Mouse (Mus musculus) embryonic facial prominence, embryonic 12.5 days (tissue): ENCODE results near the gene 9330182O14Rik. TPM values are rescaled to one million over a fixed set of nuclear protein-coding genes. Genes with fewer than 3 reads are reported as not detected.

Experiments
- ATAC-seq: fragments of 200-750 bp; cut with Nextera tagmentation; 2 replicates; pipeline ENCODE4 v1.8.0; 2017; ENCODE audit not compliant: insufficient number of reproducible peaks, insufficient read depth, low FRiP score, low TSS enrichment
- H3K27ac ChIP-seq: fragments of 300-500 bp; sonication (generic); 2 replicates; pipeline ENCODE4 v1.5.1; 2016; ENCODE audit warnings: mild to moderate bottlenecking
- H3K27me3 ChIP-seq: fragments of 300-500 bp; sonication (generic); 2 replicates; pipeline ENCODE4 v1.6.1; 2016; ENCODE audit warnings: mild to moderate bottlenecking, moderate library complexity
- H3K36me3 ChIP-seq: fragments of 300-500 bp; sonication (generic); 2 replicates; pipeline ENCODE4 v1.6.1; 2016; ENCODE audit warnings: mild to moderate bottlenecking
- H3K4me1 ChIP-seq: fragments of 300-500 bp; sonication (generic); 2 replicates; pipeline ENCODE4 v1.6.1; 2016
- H3K4me2 ChIP-seq: fragments of 300-500 bp; sonication (generic); replicated peaks from 2 replicates; pipeline ENCODE4 v1.6.1; 2016; ENCODE audit warnings: mild to moderate bottlenecking, moderate library complexity
- H3K4me3 ChIP-seq: fragments of 300-500 bp; sonication (generic); 2 replicates; pipeline ENCODE4 v1.5.1; 2016; ENCODE audit warnings: mild to moderate bottlenecking
- H3K9ac ChIP-seq: fragments of 300-500 bp; sonication (generic); 2 replicates; pipeline ENCODE4 v1.6.1; 2016; ENCODE audit warnings: mild to moderate bottlenecking, moderate library complexity
- H3K9me3 ChIP-seq: fragments of 300-500 bp; sonication (generic); 2 replicates; pipeline ENCODE4 v1.6.1; 2016; ENCODE audit warnings: mild to moderate bottlenecking, moderate library complexity
- WGBS: fragments of 180-500 bp; shearing (Covaris S2); methylation state at CpG from one replicate; pipeline ENCODE4 v1.1.7; 2016; 5-methylcytosine and 5-hydroxymethylcytosine counted together
- microRNA-seq: library from miRNA; unstranded; fragments of <30 nt; microRNA quantifications from one replicate; pipeline ENCODE4, GENCODE M21; 2017
- polyA plus RNA-seq: library from polyadenylated mRNA; unstranded; fragments of >200 nt; fragmentation: Nextera tagmentation; extraction: Ambion mirVana; gene quantifications from 2 replicates; pipeline ENCODE4 v1.2.1, GENCODE M21; 2016

Gene 9330182O14Rik
- polyA plus RNA-seq, 1 experiment from 2014 or later = not detected

DNA sequence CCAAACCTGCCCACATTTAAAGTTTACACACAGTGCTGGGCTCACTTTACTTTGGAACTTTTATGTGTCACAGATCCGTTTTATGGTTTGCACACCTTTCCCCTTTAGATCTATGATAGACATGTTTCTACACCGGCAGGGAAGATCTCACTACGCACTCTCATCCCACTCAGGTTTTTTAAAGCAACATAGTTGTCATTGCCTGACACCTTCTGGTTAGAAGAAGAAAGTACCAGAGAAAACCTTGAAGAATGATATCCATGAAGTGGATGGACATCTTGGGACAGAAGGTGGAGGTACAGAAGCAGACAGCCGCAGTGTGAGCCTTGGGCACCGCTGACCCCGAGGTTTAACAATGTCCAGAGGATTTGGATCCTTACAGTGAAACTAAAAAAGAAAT, 23.5 kb downstream of the 9330182O14Rik start:
- H3K4me1 ChIP-seq = no peaks in the 10 kb centered on the region
- no peaks in the 10 kb centered on the region for H3K9me3 ChIP-seq
- H3K27ac ChIP-seq = no peak overlapping the region
- no peak overlapping the region for H3K4me3 ChIP-seq
- H3K36me3 ChIP-seq = no peaks in the 10 kb centered on the region
- 84% methylated on average over 6 of the region's 6 CpGs for WGBS
- no peaks in the 10 kb centered on the region for H3K27me3 ChIP-seq
- no peak overlapping the region for H3K4me2 ChIP-seq
- no peak for ATAC-seq
- H3K9ac ChIP-seq = no peak overlapping the region

DNA sequence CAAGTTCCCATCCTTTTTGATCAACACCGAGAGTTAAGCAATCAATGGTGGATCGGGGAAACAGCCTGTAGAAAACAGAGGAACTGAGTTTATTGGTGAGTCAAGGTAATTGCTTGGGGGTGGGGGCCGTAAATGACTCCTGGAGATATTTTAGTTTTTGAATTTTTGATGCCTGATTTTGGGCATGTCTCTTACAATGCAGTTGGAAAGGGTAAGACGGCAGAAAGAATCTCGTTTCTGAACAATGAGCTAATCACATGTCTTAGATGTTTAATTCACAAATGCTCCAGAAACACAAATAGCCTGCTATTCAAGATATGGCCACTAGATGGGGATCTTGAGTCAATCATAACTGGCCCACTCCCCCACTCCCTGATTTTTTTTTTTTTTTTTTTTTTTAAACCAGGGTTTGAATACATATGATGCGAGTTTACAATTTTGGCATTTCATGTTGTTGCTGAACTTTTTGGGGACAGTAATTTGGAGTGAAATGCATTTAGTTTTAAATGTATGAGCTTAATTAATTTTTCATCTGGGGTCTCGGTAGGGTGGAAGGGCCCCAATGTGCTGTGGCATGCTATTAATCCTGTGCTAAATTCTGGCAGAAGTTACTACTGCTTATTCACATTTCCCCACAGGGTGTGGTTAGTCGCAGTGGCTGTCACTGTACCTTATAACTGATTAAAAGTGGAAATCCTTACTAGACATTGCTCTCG, 32.6 kb downstream of the 9330182O14Rik start:
- H3K4me1 ChIP-seq = peaks cover 12% of the 10 kb centered on the region; the same call in 1 of the 2 replicates
- H3K36me3 ChIP-seq = no peaks in the 10 kb centered on the region
- no peak overlapping the region for H3K4me3 ChIP-seq
- 33% methylated on average over 9 of the region's 9 CpGs for WGBS
- no peak overlapping the region; the same call in 1 of the 2 replicates for H3K4me2 ChIP-seq
- no peaks in the 10 kb centered on the region for H3K27me3 ChIP-seq
- ATAC-seq = no peak
- no peak overlapping the region for H3K27ac ChIP-seq
- H3K9ac ChIP-seq = no peak overlapping the region
- H3K9me3 ChIP-seq = no peaks in the 10 kb centered on the region

DNA sequence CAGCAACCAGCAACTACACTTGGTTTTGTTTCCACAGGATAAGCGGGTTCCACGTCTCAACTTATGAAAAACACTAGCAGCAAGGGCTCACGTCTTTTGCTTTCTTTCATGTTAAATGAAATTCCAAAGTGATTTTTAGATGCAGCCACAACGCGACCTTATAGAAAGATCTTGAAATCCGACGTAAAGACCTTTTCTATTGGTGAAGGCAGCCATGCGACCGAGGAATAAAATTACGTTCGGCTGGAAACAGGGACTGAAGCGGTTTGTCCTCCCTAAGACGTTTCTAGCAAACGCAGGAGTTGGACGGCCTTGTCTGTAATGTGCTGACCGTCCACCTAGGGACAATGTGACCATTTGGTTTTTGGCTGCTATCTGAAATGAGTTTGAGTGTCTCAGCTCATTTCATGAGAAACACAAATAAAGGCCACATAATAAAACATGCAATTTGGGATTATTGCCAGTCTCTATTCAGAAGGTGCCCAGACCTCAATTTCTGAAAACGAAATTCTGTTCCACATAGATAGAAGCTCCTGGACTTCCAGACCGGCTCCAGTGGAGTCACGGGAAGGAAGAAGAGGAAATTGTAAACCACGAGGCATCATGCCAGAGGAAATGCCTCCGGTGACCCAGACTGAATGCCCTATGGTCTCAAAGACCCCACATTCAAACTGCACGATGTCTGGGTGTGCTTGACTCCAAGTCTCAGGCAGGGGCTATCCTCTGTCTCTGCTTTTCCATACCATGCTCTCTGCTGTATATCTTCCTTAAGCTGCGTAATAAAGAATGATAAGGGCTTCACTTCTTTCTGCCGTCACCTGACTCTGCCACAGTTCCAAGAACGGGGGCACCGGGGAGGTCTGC, 33.3 kb downstream of the 9330182O14Rik start:
- H3K4me2 ChIP-seq = peak overlapping the region; percentile 16; the same call in 1 of the 2 replicates
- H3K9me3 ChIP-seq = no peaks in the 10 kb centered on the region
- H3K36me3 ChIP-seq = no peaks in the 10 kb centered on the region
- H3K4me1 ChIP-seq = peaks cover 12% of the 10 kb centered on the region; the same call in 1 of the 2 replicates
- no peak for ATAC-seq
- no peak overlapping the region for H3K9ac ChIP-seq
- no peak overlapping the region for H3K4me3 ChIP-seq
- no peaks in the 10 kb centered on the region; the same call in 1 of the 2 replicates for H3K27me3 ChIP-seq
- WGBS = 52% methylated on average over 26 of the region's 26 CpGs
- H3K27ac ChIP-seq = no peak overlapping the region

DNA sequence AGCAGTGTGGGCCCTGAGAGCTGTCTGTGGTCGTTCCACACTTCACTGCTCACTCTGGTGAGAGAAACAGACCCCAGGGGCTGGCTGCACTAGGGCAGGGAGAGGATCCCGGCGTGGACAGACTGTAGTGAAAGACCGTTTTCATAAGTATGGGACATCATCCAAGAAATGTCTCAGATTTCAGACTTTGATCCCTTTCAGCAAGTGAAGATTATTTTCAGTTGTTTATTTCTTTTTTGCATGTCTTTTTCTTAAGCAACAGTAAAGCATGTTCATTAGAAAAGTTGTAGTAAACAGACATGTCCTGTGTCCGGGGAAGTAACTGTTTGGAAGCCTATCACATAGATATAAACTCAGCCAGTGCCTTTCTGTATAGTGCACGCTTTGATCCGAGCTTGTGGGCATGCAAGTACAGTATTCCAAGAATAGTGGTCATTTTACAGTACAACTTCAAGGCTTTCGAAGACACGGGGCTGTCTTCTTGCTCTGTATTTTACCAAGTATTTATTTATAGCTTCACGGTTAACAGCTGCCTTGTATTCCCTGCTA, 34.0 kb downstream of the 9330182O14Rik start:
- no peak for ATAC-seq
- no peaks in the 10 kb centered on the region for H3K9me3 ChIP-seq
- peaks cover 12% of the 10 kb centered on the region; the same call in 1 of the 2 replicates for H3K4me1 ChIP-seq
- no peaks in the 10 kb centered on the region for H3K36me3 ChIP-seq
- no peaks in the 10 kb centered on the region; the same call in 1 of the 2 replicates for H3K27me3 ChIP-seq
- peak overlapping the region; percentile 16; the same call in 1 of the 2 replicates for H3K4me2 ChIP-seq
- H3K9ac ChIP-seq = no peak overlapping the region
- H3K27ac ChIP-seq = no peak overlapping the region
- 46% methylated on average over 10 of the region's 10 CpGs for WGBS
- no peak overlapping the region for H3K4me3 ChIP-seq

DNA sequence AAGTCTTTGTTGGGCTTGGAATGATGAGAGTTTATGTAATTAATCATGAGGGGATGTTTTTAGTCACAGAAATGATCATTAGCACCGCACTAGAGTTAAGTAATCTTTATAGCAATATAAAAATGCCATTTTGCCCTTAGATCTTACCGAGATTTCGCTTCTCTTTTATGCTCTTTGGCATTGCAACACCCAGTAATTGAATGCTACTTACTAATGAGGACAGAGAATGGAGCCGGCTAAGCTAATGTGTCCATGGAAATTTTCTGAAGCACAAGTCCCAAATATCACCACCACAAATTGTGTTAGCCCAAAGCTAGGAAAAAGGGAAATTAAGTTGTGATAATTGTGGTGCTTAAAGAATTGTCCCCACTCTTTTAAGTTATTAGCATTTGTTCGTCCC, 34.9 kb downstream of the 9330182O14Rik start:
- 78% methylated on average over 5 of the region's 5 CpGs for WGBS
- Histone ChIP-seq H3K27ac (no peak overlapping the region), H3K9me3 (no peaks in the 10 kb centered on the region), H3K4me3 (no peak overlapping the region), H3K4me1 (peaks cover 12% of the 10 kb centered on the region; the same call in 1 of the 2 replicates), H3K27me3 (no peaks in the 10 kb centered on the region; the same call in 1 of the 2 replicates), H3K9ac (no peak overlapping the region), H3K36me3 (no peaks in the 10 kb centered on the region), H3K4me2 (no peak overlapping the region)
- no peak for ATAC-seq

DNA sequence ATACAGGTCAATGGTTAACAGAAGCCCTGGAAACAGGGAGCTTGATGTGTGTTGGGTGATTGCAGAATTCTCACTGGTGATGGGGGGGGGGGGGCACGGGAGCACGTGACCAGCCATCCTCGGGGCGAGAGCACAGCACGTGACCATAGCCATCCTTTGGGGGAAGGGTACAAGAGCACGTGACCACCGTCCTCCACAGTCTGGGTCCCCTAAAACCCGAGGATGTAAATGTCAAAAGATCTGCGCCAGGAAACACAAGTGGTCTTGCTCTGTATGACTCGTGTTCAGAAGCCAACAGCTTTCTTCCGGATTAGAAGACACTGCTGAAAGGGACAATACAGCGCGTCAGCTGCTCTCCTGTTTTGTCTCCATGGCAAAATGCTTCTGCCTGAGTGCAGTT, 35.5 kb downstream of the 9330182O14Rik start:
- peaks cover 12% of the 10 kb centered on the region; the same call in 1 of the 2 replicates for H3K4me1 ChIP-seq
- H3K36me3 ChIP-seq = no peaks in the 10 kb centered on the region
- peak overlapping the region; percentile 13; the same call in 1 of the 2 replicates for H3K4me3 ChIP-seq
- H3K4me2 ChIP-seq = peak overlapping the region; percentile 33
- no peaks in the 10 kb centered on the region; the same call in 1 of the 2 replicates for H3K27me3 ChIP-seq
- H3K27ac ChIP-seq = no peak overlapping the region
- ATAC-seq = no peak
- 36% methylated on average over 13 of the region's 13 CpGs for WGBS
- H3K9ac ChIP-seq = no peak overlapping the region
- H3K9me3 ChIP-seq = no peaks in the 10 kb centered on the region

DNA sequence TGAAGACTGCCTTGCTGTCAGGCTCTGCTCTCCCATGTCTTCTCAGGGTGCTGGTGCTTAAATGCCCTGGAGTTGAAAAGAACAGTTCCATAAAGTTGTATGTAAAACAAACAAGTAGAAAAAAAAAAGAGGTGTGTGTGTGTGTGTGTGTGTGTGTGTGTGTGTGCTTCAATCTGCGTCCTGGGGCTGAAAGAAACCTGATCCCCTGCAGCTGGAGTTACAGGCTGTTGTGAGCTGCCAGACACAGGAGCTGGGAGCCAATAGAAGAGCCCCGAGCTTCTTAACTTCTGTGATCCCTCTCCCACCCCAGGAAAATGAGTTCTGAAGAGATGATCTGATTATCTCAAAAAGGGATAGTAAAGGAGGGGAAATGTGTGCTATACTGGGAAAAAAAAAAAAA, 45.3 kb downstream of the 9330182O14Rik start:
- H3K4me3 ChIP-seq = no peak overlapping the region
- H3K4me2 ChIP-seq = no peak overlapping the region
- no peak overlapping the region for H3K9ac ChIP-seq
- H3K36me3 ChIP-seq = no peaks in the 10 kb centered on the region
- 2% methylated on average over 2 of the region's 2 CpGs for WGBS
- no peak overlapping the region for H3K27ac ChIP-seq
- H3K4me1 ChIP-seq = 0 out of 2 replicates have a peak, but pooled peaks cover 4% of the 10 kb centered on the region
- no peak for ATAC-seq
- no peaks in the 10 kb centered on the region for H3K9me3 ChIP-seq
- no peaks in the 10 kb centered on the region for H3K27me3 ChIP-seq

DNA sequence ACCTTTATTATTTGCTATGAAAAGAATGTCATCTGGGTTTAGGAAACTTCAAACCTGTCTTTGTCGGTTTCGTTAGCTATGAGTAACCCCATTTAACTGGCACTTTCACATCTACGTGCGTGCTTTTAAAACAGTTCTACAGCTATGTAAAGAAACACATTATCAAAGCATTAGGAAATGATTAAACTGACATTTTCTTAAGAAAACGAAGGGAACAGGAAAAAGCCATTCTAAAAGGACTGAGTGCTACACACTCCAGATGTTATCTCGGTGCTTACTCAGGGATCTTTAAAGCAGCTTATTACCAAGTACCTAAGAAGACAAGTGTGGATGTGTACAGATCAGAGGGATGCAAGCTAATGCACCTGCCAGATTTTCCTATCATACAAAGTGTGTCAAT, 52.9 kb downstream of the 9330182O14Rik start:
- Histone ChIP-seq H3K9me3 (no peaks in the 10 kb centered on the region), H3K4me3 (no peak overlapping the region), H3K36me3 (no peaks in the 10 kb centered on the region), H3K9ac (no peak overlapping the region), H3K4me2 (no peak overlapping the region), H3K27ac (no peak overlapping the region), H3K27me3 (no peaks in the 10 kb centered on the region), H3K4me1 (no peaks in the 10 kb centered on the region)
- WGBS = 61% methylated on average over 6 of the region's 6 CpGs
- no peak for ATAC-seq

Small RNA genes lying within 50 kb of the gene (microRNA-seq; reads per million reads assigned to microRNA genes)
- gene Gm25958 = not detected
